Mouse (Mus musculus) intestine, embryonic 16.5 days (tissue): ENCODE results near the gene Id2. TPM values are rescaled to one million over a fixed set of nuclear protein-coding genes. Genes with fewer than 3 reads are reported as not detected.

ENCODE experiments used
- ATAC-seq: fragments of 200-750 bp; cut with Nextera tagmentation; 2 replicates; pipeline ENCODE4 v1.8.0; 2017; ENCODE audit warnings: moderate TSS enrichment, moderate library complexity
- H3K27ac ChIP-seq: fragments of 300-500 bp; sonication (generic); 2 replicates; pipeline ENCODE4 v1.5.1; 2014; ENCODE audit warnings: mild to moderate bottlenecking, low read length
- H3K27me3 ChIP-seq: fragments of 300-500 bp; sonication (generic); replicated peaks from 2 replicates; pipeline ENCODE4 v1.6.1; 2014; ENCODE audit warnings: low read length, control low read depth, mixed read lengths; ENCODE audit not compliant: control insufficient read depth, insufficient read depth
- H3K36me3 ChIP-seq: fragments of 300-500 bp; sonication (generic); 2 replicates; pipeline ENCODE4 v1.6.1; 2014; ENCODE audit warnings: low read length, control low read depth; ENCODE audit not compliant: control insufficient read depth, insufficient read depth
- H3K4me1 ChIP-seq: fragments of 300-500 bp; sonication (generic); 2 replicates; pipeline ENCODE4 v1.6.1; 2014; ENCODE audit warnings: low read length, control low read depth, mixed read lengths; ENCODE audit not compliant: control insufficient read depth, insufficient read depth
- H3K4me2 ChIP-seq: fragments of 300-500 bp; sonication (generic); 2 replicates; pipeline ENCODE4 v1.6.1; 2014; ENCODE audit warnings: low read depth, low read length, control low read depth
- H3K4me3 ChIP-seq: fragments of 300-500 bp; sonication (generic); 2 replicates; pipeline ENCODE4 v1.5.1; 2014; ENCODE audit warnings: mild to moderate bottlenecking, low read length
- H3K9ac ChIP-seq: fragments of 300-500 bp; sonication (generic); 2 replicates; pipeline ENCODE4 v1.6.1; 2014; ENCODE audit warnings: low read depth, low read length
- H3K9me3 ChIP-seq: fragments of 300-500 bp; sonication (generic); 2 replicates; pipeline ENCODE4 v1.6.1; 2016; ENCODE audit warnings: low read length, control low read depth; ENCODE audit not compliant: control insufficient read depth
- WGBS: fragments of 180-500 bp; shearing (Covaris S2); extraction: QIAGEN DNeasy Blood & Tissue Kit; methylation state at CpG from one replicate; pipeline ENCODE4 v1.1.7; 2014; 5-methylcytosine and 5-hydroxymethylcytosine counted together
- polyA plus RNA-seq: library from polyadenylated mRNA; unstranded; fragments of >200 nt; fragmentation: Nextera tagmentation; extraction: Ambion mirVana; gene quantifications from 2 replicates; pipeline ENCODE4 v1.2.1, GENCODE M21; 2015

Gene Id2
- polyA plus RNA-seq, 1 experiment from 2014 or later = 333 TPM

GRCm38 (mm10) chr12:25126228-25126627 is 29.3 kb upstream of the Id2 start:
- Histone ChIP-seq H3K36me3 (no peaks in the 10 kb centered on the region), H3K27ac (no peak overlapping the region), H3K27me3 (no peaks in the 10 kb centered on the region), H3K9ac (no peak overlapping the region), H3K4me1 (peaks cover 19% of the 10 kb centered on the region; the same call in 1 of the 2 replicates), H3K4me3 (no peak overlapping the region), H3K4me2 (no peak overlapping the region), H3K9me3 (no peaks in the 10 kb centered on the region)
- 64% methylated on average over 5 of the region's 5 CpGs for WGBS
- no peak for ATAC-seq

- no peaks in the 10 kb centered on the region for H3K27me3 ChIP-seq
- no peak overlapping the region for H3K4me3 ChIP-seq
- WGBS = 65% methylated on average over 16 of the region's 16 CpGs
- no peaks in the 10 kb centered on the region for H3K9me3 ChIP-seq
- H3K36me3 ChIP-seq = no peaks in the 10 kb centered on the region
- no peak overlapping the region for H3K4me2 ChIP-seq
- H3K9ac ChIP-seq = no peak overlapping the region
- peaks cover 19% of the 10 kb centered on the region; the same call in 1 of the 2 replicates for H3K4me1 ChIP-seq
- H3K27ac ChIP-seq = no peak overlapping the region
- ATAC-seq = no peak
These were observed 28.4 kb upstream of the Id2 start for GRCm38 (mm10) chr12:25125239-25125776.

DNA sequence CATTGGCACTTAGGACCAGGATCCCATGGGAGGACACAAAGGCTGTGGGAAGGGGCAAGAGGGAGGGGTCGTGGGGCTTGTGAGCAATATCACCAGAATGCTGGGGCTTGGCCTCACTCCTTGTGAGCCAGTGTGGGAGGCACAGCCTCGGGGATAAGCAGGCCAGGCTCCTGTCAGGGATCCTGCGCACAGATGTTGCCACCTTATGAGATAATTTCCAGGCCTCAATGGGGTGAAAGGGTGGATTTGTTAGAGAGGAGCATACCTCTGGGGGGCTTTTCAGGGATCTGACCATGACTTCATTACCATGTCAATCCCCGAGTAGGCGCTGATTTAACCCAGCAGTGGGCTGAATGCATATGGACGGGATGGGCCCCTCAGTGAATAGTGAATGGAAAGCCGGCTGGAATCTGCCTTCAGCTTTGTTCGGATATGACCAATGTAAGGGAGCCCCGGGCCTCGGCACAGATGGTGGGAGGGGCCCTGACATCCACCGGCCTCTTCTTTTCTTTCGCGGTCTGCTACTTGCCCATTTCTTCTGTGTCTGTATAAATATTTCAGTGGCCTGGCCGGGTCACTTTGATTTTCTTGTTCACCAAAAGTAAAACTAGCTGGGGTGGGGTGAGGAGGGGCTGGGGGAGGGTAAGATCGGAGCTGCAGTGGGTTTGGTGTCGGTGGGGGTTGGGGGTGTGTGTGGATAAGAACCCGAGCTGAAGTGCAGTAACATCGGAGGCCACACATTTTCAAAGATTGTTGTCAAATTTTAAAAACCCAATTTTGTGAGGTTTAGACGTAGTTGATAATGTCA is 27.7 kb upstream of the Id2 start:
- peaks cover 15% of the 10 kb centered on the region; the same call in 1 of the 2 replicates for H3K4me1 ChIP-seq
- 34% methylated on average over 19 of the region's 19 CpGs for WGBS

DNA sequence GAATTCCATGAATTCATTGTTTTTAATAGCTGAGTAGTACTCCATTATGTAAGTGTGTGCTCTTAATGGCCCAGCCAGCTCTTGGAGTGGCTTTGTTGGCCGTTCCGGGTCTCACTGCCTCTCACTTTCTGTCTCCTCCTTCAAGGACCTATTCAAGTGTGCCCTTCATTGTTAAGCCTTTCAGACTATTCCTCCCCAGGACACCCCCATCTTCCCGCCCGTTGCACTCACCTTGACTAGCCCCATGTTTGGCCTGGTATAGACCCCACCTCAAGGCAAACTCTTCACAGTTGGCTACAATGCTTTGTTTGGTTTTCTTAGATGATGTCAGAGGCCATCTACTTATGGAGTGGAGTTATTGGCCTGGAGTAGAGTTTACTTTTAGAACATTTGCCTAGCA is 23.8 kb upstream of the Id2 start:
- no peaks in the 10 kb centered on the region for H3K9me3 ChIP-seq
- no peaks in the 10 kb centered on the region for H3K36me3 ChIP-seq
- WGBS = 90% methylated on average over 4 of the region's 4 CpGs
- H3K9ac ChIP-seq = no peak overlapping the region
- ATAC-seq = no peak
- no peak overlapping the region for H3K4me2 ChIP-seq
- no peak overlapping the region for H3K27ac ChIP-seq
- H3K27me3 ChIP-seq = no peaks in the 10 kb centered on the region
- no peak overlapping the region for H3K4me3 ChIP-seq
- H3K4me1 ChIP-seq = peaks cover 7% of the 10 kb centered on the region

More for the DNA sequence above, 27.7 kb upstream of the Id2 start:
- H3K4me3 ChIP-seq = no peak overlapping the region
- no peak overlapping the region for H3K4me2 ChIP-seq
- H3K9ac ChIP-seq = no peak overlapping the region
- no peak overlapping the region for H3K27ac ChIP-seq
- no peaks in the 10 kb centered on the region for H3K36me3 ChIP-seq
- no peaks in the 10 kb centered on the region for H3K9me3 ChIP-seq
- no peaks in the 10 kb centered on the region for H3K27me3 ChIP-seq
- peak; percentile 30; the same call in 1 of the 2 replicates for ATAC-seq

GRCm38 (mm10) chr12:25119278-25119677 is 22.3 kb upstream of the Id2 start:
- ATAC-seq = peak; percentile 17; the same call in 1 of the 2 replicates
- 58% methylated on average over 15 of the region's 15 CpGs for WGBS
- Histone ChIP-seq H3K9me3 (no peaks in the 10 kb centered on the region), H3K4me2 (no peak overlapping the region), H3K4me1 (peaks cover 1% of the 10 kb centered on the region), H3K27ac (no peak overlapping the region), H3K36me3 (no peaks in the 10 kb centered on the region), H3K27me3 (no peaks in the 10 kb centered on the region), H3K9ac (no peak overlapping the region), H3K4me3 (no peak overlapping the region)

DNA sequence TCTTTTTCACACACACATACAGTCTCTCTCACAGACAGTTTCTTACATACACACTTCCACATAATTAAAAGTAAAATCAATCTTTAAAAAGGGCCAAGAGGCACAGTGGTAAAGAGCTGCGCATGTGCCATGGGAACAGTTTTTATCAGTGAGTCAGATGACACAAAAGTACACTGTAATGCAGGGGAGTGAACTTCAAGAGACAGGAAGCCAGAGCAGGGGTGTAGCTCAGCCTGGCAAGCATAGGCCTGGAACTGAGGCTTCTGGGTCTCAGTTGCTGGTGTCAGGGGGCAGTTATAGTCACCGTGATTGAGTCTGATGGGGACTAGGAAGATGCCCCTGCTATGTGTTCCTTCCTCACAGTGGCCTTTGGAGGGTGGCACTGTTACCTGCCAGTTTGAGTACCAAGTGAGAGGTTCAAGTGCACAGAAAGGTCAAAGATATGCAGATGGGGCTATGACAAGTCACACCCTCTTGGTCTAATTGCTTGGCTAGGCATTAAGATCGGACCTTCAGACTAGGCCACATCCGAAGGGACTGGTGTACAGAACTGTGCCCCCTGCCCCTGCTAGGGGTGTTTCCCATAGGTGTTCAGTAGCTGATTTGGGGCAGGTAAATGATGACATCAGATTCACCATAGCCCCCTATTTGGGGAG is 21.0 kb upstream of the Id2 start:
- Histone ChIP-seq H3K27me3 (no peaks in the 10 kb centered on the region), H3K27ac (no peak overlapping the region), H3K9ac (no peak overlapping the region), H3K4me3 (no peak overlapping the region), H3K36me3 (no peaks in the 10 kb centered on the region), H3K4me2 (no peak overlapping the region), H3K4me1 (no peaks in the 10 kb centered on the region; the same call in 1 of the 2 replicates), H3K9me3 (no peaks in the 10 kb centered on the region)
- 67% methylated on average over 4 of the region's 4 CpGs for WGBS
- peak; percentile 75 for ATAC-seq

DNA sequence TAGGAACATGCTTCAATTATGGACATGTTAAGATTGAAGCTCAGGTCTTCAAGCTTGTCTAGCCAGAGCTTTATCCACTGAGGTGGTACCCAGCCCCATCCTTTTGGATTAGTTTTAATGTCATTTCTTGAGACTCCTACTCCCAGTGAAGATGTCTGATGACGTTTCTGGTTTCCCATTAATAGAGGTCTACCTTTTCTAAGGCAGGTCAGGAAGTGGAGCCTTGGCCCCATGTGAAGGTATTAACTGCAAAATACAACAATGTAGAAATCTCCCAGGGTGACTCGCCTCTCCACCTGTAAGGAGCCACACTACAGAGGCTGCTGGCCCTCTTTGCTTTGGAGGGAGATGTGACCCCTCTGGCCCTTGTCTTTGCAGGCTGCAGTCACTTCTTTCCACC is 19.2 kb upstream of the Id2 start:
- Histone ChIP-seq H3K9me3 (no peaks in the 10 kb centered on the region), H3K9ac (no peak overlapping the region), H3K27me3 (no peaks in the 10 kb centered on the region), H3K4me1 (no peaks in the 10 kb centered on the region; the same call in 1 of the 2 replicates), H3K4me2 (no peak overlapping the region), H3K27ac (no peak overlapping the region), H3K36me3 (no peaks in the 10 kb centered on the region), H3K4me3 (no peak overlapping the region)
- ATAC-seq = no peak
- WGBS = 82% methylated on average over 2 of the region's 2 CpGs

DNA sequence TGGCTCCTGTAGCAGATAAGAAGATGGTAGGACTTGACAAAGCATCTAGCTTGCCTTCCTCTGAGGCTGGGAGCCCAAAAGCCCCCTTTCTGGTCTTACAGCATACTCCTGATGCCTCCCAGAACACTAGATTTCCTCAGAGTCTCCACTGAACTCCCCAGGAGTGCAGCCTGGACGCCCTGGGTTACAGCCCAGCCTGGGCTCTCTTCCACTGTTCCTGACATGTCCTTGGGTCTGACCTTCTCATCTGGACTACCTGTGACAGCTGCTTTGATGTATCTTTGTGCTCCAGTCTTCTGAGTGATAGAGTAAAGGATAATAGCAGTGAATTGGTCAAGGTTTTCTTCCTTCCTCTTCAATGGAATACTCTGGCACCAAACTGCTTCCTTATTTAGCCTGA is 17.5 kb upstream of the Id2 start:
- no peaks in the 10 kb centered on the region for H3K9me3 ChIP-seq
- no peak for ATAC-seq
- WGBS = 74% methylated on average over 1 of the region's 1 CpGs
- no peak overlapping the region for H3K9ac ChIP-seq
- H3K4me2 ChIP-seq = no peak overlapping the region
- H3K36me3 ChIP-seq = no peaks in the 10 kb centered on the region
- peaks cover 2% of the 10 kb centered on the region; the same call in 1 of the 2 replicates for H3K4me1 ChIP-seq
- no peaks in the 10 kb centered on the region for H3K27me3 ChIP-seq
- H3K4me3 ChIP-seq = no peak overlapping the region
- H3K27ac ChIP-seq = no peak overlapping the region

DNA sequence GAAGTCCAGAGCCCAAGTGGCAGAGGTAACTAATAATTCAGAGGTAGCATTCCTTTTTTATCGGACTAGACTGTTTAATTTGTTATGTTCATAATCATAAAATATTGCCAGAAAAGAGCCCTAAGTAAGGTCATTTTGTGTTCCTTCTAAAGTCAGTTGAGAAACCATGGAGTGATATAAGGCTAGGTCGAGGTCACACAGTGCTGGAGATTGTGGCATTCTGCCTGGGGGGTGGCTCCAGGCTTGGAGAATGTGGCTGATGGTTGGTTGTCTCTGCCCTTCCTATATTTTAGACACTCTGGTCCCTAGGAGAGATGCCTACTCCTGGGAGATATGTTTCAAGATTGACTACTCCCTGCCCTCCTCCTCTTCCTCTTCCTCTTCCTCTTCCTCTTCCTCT is 16.4 kb upstream of the Id2 start:
- Histone ChIP-seq H3K27me3 (no peaks in the 10 kb centered on the region), H3K27ac (no peak overlapping the region), H3K4me2 (no peak overlapping the region), H3K36me3 (no peaks in the 10 kb centered on the region), H3K9me3 (no peaks in the 10 kb centered on the region), H3K4me3 (no peak overlapping the region), H3K9ac (no peak overlapping the region), H3K4me1 (peaks cover 2% of the 10 kb centered on the region; the same call in 1 of the 2 replicates)
- no peak for ATAC-seq
- WGBS = 79% methylated on average over 2 of the region's 2 CpGs
